Mouse (Mus musculus) forebrain, embryonic 15.5 days (tissue): ENCODE measurements around the gene Nt5e. TPM values are rescaled to one million over a fixed set of nuclear protein-coding genes. Genes with fewer than 3 reads are reported as not detected.

Experiments
- ATAC-seq: fragments of 200-750 bp; cut with Nextera tagmentation; replicated peaks from 2 replicates; pipeline ENCODE4 v1.8.0; 2017; ENCODE audit warnings: mild to moderate bottlenecking, moderate TSS enrichment, moderate library complexity
- H3K27ac ChIP-seq: fragments of 300-500 bp; sonication (generic); replicated peaks from 2 replicates; pipeline ENCODE4 v1.5.1; 2015; ENCODE audit warnings: mild to moderate bottlenecking, inconsistent platforms
- H3K27me3 ChIP-seq: fragments of 300-500 bp; sonication (generic); 2 replicates; pipeline ENCODE4 v1.6.1; 2015; ENCODE audit warnings: inconsistent platforms
- H3K36me3 ChIP-seq: fragments of 300-500 bp; sonication (generic); 2 replicates; pipeline ENCODE4 v1.6.1; 2015; ENCODE audit warnings: mild to moderate bottlenecking, inconsistent platforms
- H3K4me1 ChIP-seq: fragments of 300-500 bp; sonication (generic); 2 replicates; pipeline ENCODE4 v1.6.1; 2015; ENCODE audit warnings: inconsistent platforms
- H3K4me2 ChIP-seq: fragments of 300-500 bp; sonication (generic); replicated peaks from 2 replicates; pipeline ENCODE4 v1.6.1; 2015; ENCODE audit warnings: mild to moderate bottlenecking, inconsistent platforms
- H3K4me3 ChIP-seq: fragments of 300-500 bp; sonication (generic); 2 replicates; pipeline ENCODE4 v1.5.1; 2015; ENCODE audit warnings: mild to moderate bottlenecking, inconsistent platforms
- H3K9ac ChIP-seq: fragments of 300-500 bp; sonication (generic); replicated peaks from 2 replicates; pipeline ENCODE4 v1.6.1; 2015; ENCODE audit warnings: mild to moderate bottlenecking, inconsistent platforms
- H3K9me3 ChIP-seq: fragments of 300-500 bp; sonication (generic); 2 replicates; pipeline ENCODE4 v1.6.1; 2016; ENCODE audit warnings: inconsistent platforms
- WGBS: fragments of 180-500 bp; shearing (Covaris S2); methylation state at CpG from one replicate; pipeline ENCODE4 v1.1.7; 2015; ENCODE audit warnings: mixed read lengths; 5-methylcytosine and 5-hydroxymethylcytosine counted together
- polyA plus RNA-seq: library from polyadenylated mRNA; unstranded; fragments of >200 nt; fragmentation: Nextera tagmentation; extraction: Ambion mirVana; gene quantifications from 2 replicates; pipeline ENCODE4 v1.2.1, GENCODE M21; 2015

Nt5e gene
- polyA plus RNA-seq, 1 experiment from 2014 or later = 0.75 TPM

GRCm38 (mm10) chr9:88319226-88319625, 7.8 kb upstream of the Nt5e start:
- Histone ChIP-seq H3K4me2 (no peak overlapping the region), H3K9ac (no peak overlapping the region), H3K9me3 (no peaks in the 10 kb centered on the region), H3K27me3 (no peaks in the 10 kb centered on the region), H3K4me3 (no peak overlapping the region), H3K4me1 (no peaks in the 10 kb centered on the region), H3K27ac (no peak overlapping the region), H3K36me3 (no peaks in the 10 kb centered on the region)
- no peak for ATAC-seq

GRCm38 (mm10) chr9:88324616-88325015, 2.4 kb upstream of the Nt5e start:
- H3K9me3 ChIP-seq = no peaks in the 10 kb centered on the region
- H3K9ac ChIP-seq = no peak overlapping the region
- H3K27me3 ChIP-seq = peaks cover 7% of the 10 kb centered on the region
- WGBS = 86% methylated on average over 3 of the region's 3 CpGs
- no peak for ATAC-seq
- no peak overlapping the region for H3K4me2 ChIP-seq
- H3K4me3 ChIP-seq = no peak overlapping the region
- no peak overlapping the region for H3K27ac ChIP-seq
- H3K36me3 ChIP-seq = no peaks in the 10 kb centered on the region
- H3K4me1 ChIP-seq = peaks cover 8% of the 10 kb centered on the region

GRCm38 (mm10) chr9:88328666-88329065, 1.7 kb downstream of the Nt5e start:
- Histone ChIP-seq H3K9me3 (no peaks in the 10 kb centered on the region), H3K36me3 (no peaks in the 10 kb centered on the region), H3K27ac (no peak overlapping the region), H3K4me3 (no peak overlapping the region), H3K4me1 (peaks cover 14% of the 10 kb centered on the region), H3K27me3 (peaks cover 7% of the 10 kb centered on the region), H3K4me2 (no peak overlapping the region), H3K9ac (no peak overlapping the region)
- WGBS = 22% methylated on average over 5 of the region's 5 CpGs
- ATAC-seq = no peak

GRCm38 (mm10) chr9:88329166-88329748, 2.3 kb downstream of the Nt5e start:
- H3K27me3 ChIP-seq = peaks cover 7% of the 10 kb centered on the region
- WGBS = 43% methylated on average over 10 of the region's 10 CpGs
- H3K9me3 ChIP-seq = no peaks in the 10 kb centered on the region
- no peak overlapping the region for H3K4me3 ChIP-seq
- ATAC-seq = no peak
- H3K36me3 ChIP-seq = no peaks in the 10 kb centered on the region
- H3K4me1 ChIP-seq = peaks cover 14% of the 10 kb centered on the region
- H3K4me2 ChIP-seq = no peak overlapping the region
- H3K27ac ChIP-seq = no peak overlapping the region
- no peak overlapping the region for H3K9ac ChIP-seq

- WGBS = 72% methylated on average over 3 of the region's 3 CpGs
- Histone ChIP-seq H3K27ac (no peak overlapping the region), H3K4me3 (no peak overlapping the region), H3K4me1 (peaks cover 14% of the 10 kb centered on the region), H3K4me2 (no peak overlapping the region), H3K9ac (no peak overlapping the region), H3K36me3 (no peaks in the 10 kb centered on the region), H3K9me3 (no peaks in the 10 kb centered on the region), H3K27me3 (peaks cover 7% of the 10 kb centered on the region)
- no peak for ATAC-seq
These were observed 3.3 kb downstream of the Nt5e start for GRCm38 (mm10) chr9:88330316-88330715.

- Histone ChIP-seq H3K4me1 (peaks cover 11% of the 10 kb centered on the region; the same call in 1 of the 2 replicates), H3K27ac (no peak overlapping the region), H3K9ac (no peak overlapping the region), H3K27me3 (peaks cover 7% of the 10 kb centered on the region), H3K4me2 (no peak overlapping the region), H3K36me3 (no peaks in the 10 kb centered on the region), H3K9me3 (no peaks in the 10 kb centered on the region), H3K4me3 (no peak overlapping the region)
- ATAC-seq = no peak
- 9% methylated on average over 3 of the region's 3 CpGs for WGBS
These were observed 5.5 kb downstream of the Nt5e start for GRCm38 (mm10) chr9:88332447-88332846.

- Histone ChIP-seq H3K4me1 (peaks cover 7% of the 10 kb centered on the region; the same call in 1 of the 2 replicates), H3K9ac (no peak overlapping the region), H3K27me3 (no peaks in the 10 kb centered on the region), H3K4me2 (no peak overlapping the region), H3K9me3 (no peaks in the 10 kb centered on the region), H3K36me3 (no peaks in the 10 kb centered on the region), H3K27ac (no peak overlapping the region), H3K4me3 (no peak overlapping the region)
- ATAC-seq = no peak
- 71% methylated on average over 1 of the region's 2 CpGs for WGBS
These were observed 8.8 kb downstream of the Nt5e start for GRCm38 (mm10) chr9:88335839-88336238.

GRCm38 (mm10) chr9:88340819-88341218, 13.8 kb downstream of the Nt5e start:
- H3K27me3 ChIP-seq = no peaks in the 10 kb centered on the region

GRCm38 (mm10) chr9:88342241-88342640, 15.2 kb downstream of the Nt5e start:
- no peak for ATAC-seq

More at GRCm38 (mm10) chr9:88340819-88341218, 13.8 kb downstream of the Nt5e start:
- Histone ChIP-seq H3K9ac (no peak overlapping the region), H3K36me3 (no peaks in the 10 kb centered on the region), H3K4me2 (no peak overlapping the region), H3K4me1 (no peaks in the 10 kb centered on the region), H3K4me3 (no peak overlapping the region), H3K9me3 (no peaks in the 10 kb centered on the region), H3K27ac (no peak overlapping the region)
- WGBS = 93% methylated on average over 3 of the region's 3 CpGs
- ATAC-seq = no peak

GRCm38 (mm10) chr9:88342701-88343100, 15.7 kb downstream of the Nt5e start:
- H3K36me3 ChIP-seq = no peaks in the 10 kb centered on the region
- H3K27me3 ChIP-seq = no peaks in the 10 kb centered on the region
- H3K4me2 ChIP-seq = no peak overlapping the region
- H3K4me3 ChIP-seq = no peak overlapping the region
- H3K9ac ChIP-seq = no peak overlapping the region
- H3K4me1 ChIP-seq = no peaks in the 10 kb centered on the region
- no peak overlapping the region for H3K27ac ChIP-seq
- WGBS = 69% methylated on average over 3 of the region's 3 CpGs
- no peaks in the 10 kb centered on the region for H3K9me3 ChIP-seq
- ATAC-seq = no peak

More at GRCm38 (mm10) chr9:88342241-88342640, 15.2 kb downstream of the Nt5e start:
- WGBS = 57% methylated on average over 7 of the region's 7 CpGs
- Histone ChIP-seq H3K27ac (no peak overlapping the region), H3K4me1 (no peaks in the 10 kb centered on the region), H3K9ac (no peak overlapping the region), H3K36me3 (no peaks in the 10 kb centered on the region), H3K27me3 (no peaks in the 10 kb centered on the region), H3K4me3 (no peak overlapping the region), H3K9me3 (no peaks in the 10 kb centered on the region), H3K4me2 (no peak overlapping the region)

GRCm38 (mm10) chr9:88344424-88344823, 17.4 kb downstream of the Nt5e start:
- no peaks in the 10 kb centered on the region for H3K4me1 ChIP-seq
- no peak overlapping the region for H3K4me2 ChIP-seq
- no peak overlapping the region for H3K4me3 ChIP-seq
- no peaks in the 10 kb centered on the region for H3K9me3 ChIP-seq
- no peaks in the 10 kb centered on the region for H3K36me3 ChIP-seq
- H3K27me3 ChIP-seq = no peaks in the 10 kb centered on the region
- 99% methylated on average over 2 of the region's 2 CpGs for WGBS
- ATAC-seq = no peak
- no peak overlapping the region for H3K27ac ChIP-seq
- no peak overlapping the region for H3K9ac ChIP-seq

- Histone ChIP-seq H3K9ac (no peak overlapping the region), H3K4me2 (no peak overlapping the region), H3K27ac (no peak overlapping the region), H3K27me3 (no peaks in the 10 kb centered on the region), H3K9me3 (no peaks in the 10 kb centered on the region), H3K4me3 (no peak overlapping the region), H3K36me3 (no peaks in the 10 kb centered on the region), H3K4me1 (no peaks in the 10 kb centered on the region)
- no peak for ATAC-seq
- 78% methylated on average over 5 of the region's 5 CpGs for WGBS
These were observed 19.9 kb downstream of the Nt5e start for GRCm38 (mm10) chr9:88346857-88347256.

- Histone ChIP-seq H3K4me3 (no peak overlapping the region), H3K36me3 (no peaks in the 10 kb centered on the region), H3K4me1 (no peaks in the 10 kb centered on the region), H3K9me3 (no peaks in the 10 kb centered on the region), H3K9ac (no peak overlapping the region), H3K4me2 (no peak overlapping the region), H3K27ac (no peak overlapping the region), H3K27me3 (no peaks in the 10 kb centered on the region)
- ATAC-seq = no peak
- WGBS = 88% methylated on average over 6 of the region's 6 CpGs
These were observed 21.6 kb downstream of the Nt5e start for GRCm38 (mm10) chr9:88348623-88349022.
